Mouse (Mus musculus) midbrain, embryonic 11.5 days (tissue): ENCODE results near the gene Alg12. TPM values are rescaled to one million over a fixed set of nuclear protein-coding genes. Genes with fewer than 3 reads are reported as not detected.
"Not testable (repeated sequence)": the region's sequence is repeated elsewhere in the genome, so short reads cannot be mapped to it uniquely, and the experiment has no call there.

ENCODE experiments used
- ATAC-seq: fragments of 200-750 bp; cut with Nextera tagmentation; 2 replicates; pipeline ENCODE4 v1.8.0; 2017; ENCODE audit warnings: moderate TSS enrichment, moderate library complexity; ENCODE audit not compliant: low FRiP score
- DNase-seq: peaks from one replicate; pipeline ENCODE4 v3.0.0; 2015; ENCODE audit warnings: low spot score; ENCODE audit errors: missing footprints
- H3K27ac ChIP-seq: fragments of 300-500 bp; sonication (generic); 2 replicates; pipeline ENCODE4 v1.5.1; 2014; ENCODE audit warnings: low read depth, low read length
- H3K27me3 ChIP-seq: fragments of 300-500 bp; sonication (generic); 2 replicates; pipeline ENCODE4 v1.6.1; 2014; ENCODE audit warnings: mild to moderate bottlenecking, low read length, moderate library complexity, mixed read lengths; ENCODE audit not compliant: control insufficient read depth, insufficient read depth
- H3K36me3 ChIP-seq: fragments of 300-500 bp; sonication (generic); 2 replicates; pipeline ENCODE4 v1.6.1; 2014; ENCODE audit warnings: mild to moderate bottlenecking, low read length, moderate library complexity, mixed read lengths; ENCODE audit not compliant: control insufficient read depth, insufficient read depth
- H3K4me1 ChIP-seq: fragments of 300-500 bp; sonication (generic); 2 replicates; pipeline ENCODE4 v1.6.1; 2014; ENCODE audit warnings: low read length; ENCODE audit not compliant: control insufficient read depth, insufficient read depth
- H3K4me2 ChIP-seq: fragments of 300-500 bp; sonication (generic); 2 replicates; pipeline ENCODE4 v1.6.1; 2014; ENCODE audit warnings: mild to moderate bottlenecking, moderate library complexity
- H3K4me3 ChIP-seq: fragments of 300-500 bp; sonication (generic); 2 replicates; pipeline ENCODE4 v1.5.1; 2014; ENCODE audit warnings: low read depth, low read length
- H3K9ac ChIP-seq: fragments of 300-500 bp; sonication (generic); 2 replicates; pipeline ENCODE4 v1.6.1; 2014; ENCODE audit warnings: low read length
- H3K9me3 ChIP-seq: fragments of 300-500 bp; sonication (generic); 2 replicates; pipeline ENCODE4 v1.6.1; 2016; ENCODE audit warnings: low read length; ENCODE audit not compliant: control insufficient read depth
- WGBS: fragments of 180-500 bp; shearing (Covaris S2); extraction: QIAGEN DNeasy Blood & Tissue Kit; methylation state at CpG from one replicate; pipeline ENCODE4 v1.1.7; 2014; 5-methylcytosine and 5-hydroxymethylcytosine counted together
- polyA plus RNA-seq: library from polyadenylated mRNA; unstranded; fragments of >200 nt; fragmentation: Nextera tagmentation; extraction: Ambion mirVana; gene quantifications from 2 replicates; pipeline ENCODE4 v1.2.1, GENCODE M21; 2014

Alg12 gene
- polyA plus RNA-seq, 1 experiment from 2014 or later: 10.8 TPM

DNA sequence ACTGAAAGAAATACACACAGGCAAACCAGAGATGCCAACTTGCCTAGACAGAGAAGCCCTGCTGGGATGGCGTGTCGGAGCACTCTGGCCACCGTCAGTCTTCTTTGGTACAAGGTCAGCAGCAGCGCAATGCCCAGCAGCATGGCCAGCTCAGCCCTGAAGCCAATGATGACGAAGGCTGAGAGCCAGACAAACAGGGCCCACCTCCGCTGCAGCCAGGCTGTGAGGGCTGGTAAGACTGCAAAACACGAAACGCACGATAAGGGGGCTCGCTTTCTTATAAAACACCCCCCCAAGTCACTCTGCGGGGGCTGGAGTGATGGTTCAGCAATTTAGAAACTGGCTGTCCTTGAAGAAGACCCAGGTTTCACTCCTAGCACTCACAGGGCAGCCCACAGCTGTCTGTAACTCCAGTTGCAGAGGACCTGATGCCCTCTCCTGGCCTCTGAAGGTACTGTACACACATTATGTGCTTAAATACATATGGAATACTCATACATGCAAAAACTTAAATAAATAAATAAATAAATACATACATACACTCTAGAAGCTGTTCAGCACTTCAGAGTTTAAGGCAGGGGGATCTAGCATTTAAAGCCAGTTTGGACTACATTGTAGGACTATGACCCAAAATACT, 4.6 kb downstream of the Alg12 start:
- ATAC-seq: no peak
- Histone ChIP-seq H3K4me2 (no peak overlapping the region), H3K27ac (no peak overlapping the region), H3K36me3 (peaks cover 3% of the 10 kb centered on the region; the same call in 1 of the 2 replicates), H3K4me1 (0 out of 2 replicates have a peak, but pooled peaks cover 4% of the 10 kb centered on the region), H3K9ac (no peak overlapping the region), H3K9me3 (no peaks in the 10 kb centered on the region), H3K27me3 (no peaks in the 10 kb centered on the region), H3K4me3 (no peak overlapping the region)
- DNase-seq: peak; percentile 70
- 89% methylated on average over 11 of the region's 11 CpGs for WGBS

DNA sequence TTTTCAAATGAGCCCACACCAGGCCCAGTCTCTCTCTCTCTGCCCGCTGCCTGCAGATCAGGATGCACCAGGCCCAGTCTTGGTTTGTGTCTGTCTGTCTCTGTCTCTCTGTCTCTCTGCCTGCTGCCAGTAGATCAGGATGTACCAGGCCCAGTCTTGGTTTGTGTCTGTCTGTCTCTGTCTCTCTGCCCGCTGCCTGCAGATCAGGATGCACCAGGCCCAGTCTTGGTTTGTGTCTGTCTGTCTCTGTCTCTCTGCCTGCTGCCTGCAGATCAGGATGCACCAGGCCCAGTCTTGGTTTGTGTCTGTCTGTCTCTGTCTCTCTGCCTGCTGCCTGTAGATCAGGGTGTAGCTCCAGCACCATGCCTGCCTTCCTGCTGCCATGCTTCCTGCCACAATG, 5.2 kb downstream of the Alg12 start:
- H3K27me3 ChIP-seq, H3K9ac ChIP-seq, H3K36me3 ChIP-seq, H3K4me2 ChIP-seq, H3K4me3 ChIP-seq, ATAC-seq, H3K9me3 ChIP-seq, H3K4me1 ChIP-seq, H3K27ac ChIP-seq: not testable (repeated sequence)
- 95% methylated on average over 2 of the region's 2 CpGs for WGBS
- DNase-seq: peak; percentile 31

DNA sequence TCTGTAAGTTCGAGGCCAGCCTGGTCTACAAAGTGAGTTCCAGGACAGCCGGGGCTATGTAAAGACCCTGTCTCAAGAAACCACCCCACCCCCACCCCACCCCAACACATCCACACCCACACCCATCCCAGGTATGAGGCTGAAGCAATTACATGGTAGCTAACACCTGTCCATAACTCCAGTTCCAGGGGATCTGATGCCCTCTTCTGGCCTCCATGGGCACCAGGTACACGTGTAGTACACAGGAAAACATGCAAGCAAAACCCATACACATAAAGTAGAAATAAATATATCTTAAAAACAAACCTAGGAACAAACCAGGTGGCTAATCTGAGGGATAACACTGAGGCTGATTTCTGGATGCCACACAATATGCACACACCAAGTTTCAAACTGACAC, 5.9 kb downstream of the Alg12 start:
- Histone ChIP-seq H3K36me3 (peaks cover 3% of the 10 kb centered on the region; the same call in 1 of the 2 replicates), H3K4me2 (no peak overlapping the region), H3K27me3 (no peaks in the 10 kb centered on the region), H3K9ac (no peak overlapping the region), H3K27ac (no peak overlapping the region), H3K4me3 (no peak overlapping the region), H3K9me3 (no peaks in the 10 kb centered on the region), H3K4me1 (0 out of 2 replicates have a peak, but pooled peaks cover under 1% of the 10 kb centered on the region)
- ATAC-seq (no peak), DNase-seq (no peak)
- WGBS: 90% methylated on average over 3 of the region's 3 CpGs

DNA sequence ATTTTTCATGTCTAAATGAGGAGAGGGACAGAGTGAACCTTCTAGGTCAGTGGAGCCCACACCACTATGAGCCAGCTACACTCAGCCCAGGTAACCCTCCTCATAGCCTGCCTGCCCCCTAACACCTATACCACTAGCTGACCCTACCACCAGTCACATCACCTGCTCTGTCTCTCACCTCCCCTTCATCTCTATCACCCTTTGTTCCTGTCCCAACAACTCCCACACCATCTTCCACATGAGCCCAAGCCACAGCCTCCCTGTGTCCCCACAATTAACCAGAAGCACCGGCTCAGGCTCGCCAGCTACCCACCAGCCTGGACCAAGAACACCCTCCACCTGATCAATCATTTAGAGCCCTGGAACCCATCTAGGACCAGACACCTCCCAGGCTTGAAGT, 8.7 kb downstream of the Alg12 start:
- Histone ChIP-seq H3K4me1 (no peaks in the 10 kb centered on the region), H3K27me3 (no peaks in the 10 kb centered on the region), H3K9me3 (no peaks in the 10 kb centered on the region), H3K4me2 (no peak overlapping the region), H3K4me3 (no peak overlapping the region), H3K27ac (no peak overlapping the region), H3K9ac (no peak overlapping the region), H3K36me3 (peaks cover 6% of the 10 kb centered on the region; the same call in 1 of the 2 replicates)
- WGBS: 89% methylated on average over 2 of the region's 2 CpGs
- ATAC-seq (no peak), DNase-seq (peak; percentile 57)

DNA sequence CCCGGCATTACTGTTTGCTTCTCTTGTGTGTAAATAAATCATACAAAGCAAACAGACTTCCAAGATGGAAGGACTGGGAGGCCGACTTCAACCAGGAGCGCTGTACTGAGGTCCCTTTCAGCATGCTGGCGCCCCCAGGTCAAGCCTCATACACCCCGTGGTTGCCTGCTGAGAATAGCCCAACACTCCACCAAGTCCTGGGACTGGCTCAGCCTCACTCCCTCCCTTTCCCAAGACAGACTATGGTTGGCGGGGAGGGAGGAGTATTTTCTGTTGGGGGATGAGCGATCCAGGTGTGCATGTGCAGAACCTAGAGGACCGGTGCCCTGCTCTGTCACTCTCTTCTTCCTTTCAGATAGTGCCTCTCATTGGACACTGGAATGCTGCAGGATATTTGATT, 11.0 kb downstream of the Alg12 start:
- no peak overlapping the region for H3K27ac ChIP-seq
- H3K27me3 ChIP-seq: no peaks in the 10 kb centered on the region
- H3K4me2 ChIP-seq: no peak overlapping the region
- ATAC-seq: no peak
- H3K9me3 ChIP-seq: no peaks in the 10 kb centered on the region
- H3K36me3 ChIP-seq: peaks cover 3% of the 10 kb centered on the region; the same call in 1 of the 2 replicates
- 89% methylated on average over 8 of the region's 8 CpGs for WGBS
- DNase-seq: peak; percentile 41
- H3K4me1 ChIP-seq: no peaks in the 10 kb centered on the region
- no peak overlapping the region for H3K4me3 ChIP-seq
- H3K9ac ChIP-seq: no peak overlapping the region

DNA sequence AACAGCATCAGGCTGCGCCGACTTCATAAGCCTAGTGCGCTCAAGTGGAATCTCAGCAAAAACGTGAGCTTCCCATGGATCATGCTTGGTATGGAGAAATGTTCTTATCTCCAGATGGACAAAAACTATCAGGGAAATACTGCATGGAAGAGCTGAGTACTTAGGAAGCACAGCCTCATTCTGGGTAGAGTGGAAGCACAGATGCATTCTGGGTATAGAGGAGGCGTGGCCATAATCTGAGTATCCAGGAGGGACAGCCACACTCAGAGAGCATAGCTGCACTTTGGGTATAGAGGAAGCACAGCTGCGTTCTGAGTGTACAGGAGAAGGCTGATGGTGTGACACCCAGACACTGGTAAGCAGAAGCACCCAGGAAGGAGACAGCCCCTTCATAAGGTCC, 16.8 kb downstream of the Alg12 start:
- DNase-seq (peak; percentile 82), ATAC-seq (no peak)
- no peaks in the 10 kb centered on the region for H3K9me3 ChIP-seq
- no peak overlapping the region for H3K27ac ChIP-seq
- no peak overlapping the region for H3K9ac ChIP-seq
- H3K4me1 ChIP-seq: no peaks in the 10 kb centered on the region
- no peaks in the 10 kb centered on the region for H3K27me3 ChIP-seq
- WGBS: 85% methylated on average over 6 of the region's 6 CpGs
- H3K36me3 ChIP-seq: peaks cover 3% of the 10 kb centered on the region; the same call in 1 of the 2 replicates
- H3K4me2 ChIP-seq: no peak overlapping the region
- H3K4me3 ChIP-seq: no peak overlapping the region

DNA sequence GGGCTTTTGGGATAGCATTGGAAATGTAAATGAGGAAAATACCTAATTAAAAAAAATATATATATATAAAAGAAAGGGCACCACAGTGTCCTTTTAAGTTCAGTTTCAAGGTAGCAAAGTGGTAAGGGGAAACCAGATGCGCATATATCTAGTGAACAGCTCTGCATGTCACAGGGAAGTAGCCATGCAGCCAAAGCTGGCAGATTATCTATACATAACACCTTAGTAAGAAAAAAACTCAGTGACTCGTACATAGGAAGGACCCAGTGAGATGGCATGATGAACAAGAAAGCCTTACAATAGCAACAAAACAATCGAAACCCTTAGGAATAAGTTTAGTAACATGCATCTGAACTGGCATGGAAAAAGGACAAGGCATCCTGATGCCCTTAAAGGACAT, 17.2 kb downstream of the Alg12 start:
- H3K4me1 ChIP-seq: no peaks in the 10 kb centered on the region
- H3K9me3 ChIP-seq: no peaks in the 10 kb centered on the region
- ATAC-seq (no peak), DNase-seq (no peak)
- H3K27ac ChIP-seq: no peak overlapping the region
- H3K36me3 ChIP-seq: peaks cover 3% of the 10 kb centered on the region; the same call in 1 of the 2 replicates
- no peak overlapping the region for H3K9ac ChIP-seq
- H3K27me3 ChIP-seq: no peaks in the 10 kb centered on the region
- no peak overlapping the region for H3K4me3 ChIP-seq
- no peak overlapping the region for H3K4me2 ChIP-seq
- 88% methylated on average over 3 of the region's 3 CpGs for WGBS

DNA sequence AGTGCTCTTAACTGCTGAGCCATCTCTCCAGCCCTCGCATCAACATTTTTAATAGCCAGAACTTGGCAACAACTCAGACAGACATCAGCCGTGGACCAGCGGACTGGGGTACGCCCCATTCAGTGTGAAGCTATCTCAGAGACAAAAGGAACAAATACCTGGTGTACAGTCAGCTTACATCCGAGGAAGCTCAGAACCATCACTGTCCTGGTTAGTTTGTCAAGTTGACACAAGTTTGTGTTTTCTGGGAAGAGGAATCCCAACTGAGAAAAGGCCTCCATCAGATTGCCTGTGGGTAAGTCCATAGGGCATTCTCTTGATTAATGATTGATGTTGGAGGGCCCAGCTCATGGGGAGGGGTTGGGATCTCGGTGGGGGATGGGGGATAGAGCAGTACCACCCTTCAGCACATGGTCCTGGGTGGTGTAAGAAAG, 18.2 kb downstream of the Alg12 start:
- Histone ChIP-seq H3K9ac (no peak overlapping the region), H3K4me3 (no peak overlapping the region), H3K27ac (no peak overlapping the region), H3K36me3 (peaks cover 2% of the 10 kb centered on the region; the same call in 1 of the 2 replicates), H3K4me1 (no peaks in the 10 kb centered on the region), H3K27me3 (no peaks in the 10 kb centered on the region), H3K9me3 (no peaks in the 10 kb centered on the region), H3K4me2 (no peak overlapping the region)
- ATAC-seq (no peak), DNase-seq (no peak)
- WGBS: 88% methylated on average over 6 of the region's 6 CpGs

DNA sequence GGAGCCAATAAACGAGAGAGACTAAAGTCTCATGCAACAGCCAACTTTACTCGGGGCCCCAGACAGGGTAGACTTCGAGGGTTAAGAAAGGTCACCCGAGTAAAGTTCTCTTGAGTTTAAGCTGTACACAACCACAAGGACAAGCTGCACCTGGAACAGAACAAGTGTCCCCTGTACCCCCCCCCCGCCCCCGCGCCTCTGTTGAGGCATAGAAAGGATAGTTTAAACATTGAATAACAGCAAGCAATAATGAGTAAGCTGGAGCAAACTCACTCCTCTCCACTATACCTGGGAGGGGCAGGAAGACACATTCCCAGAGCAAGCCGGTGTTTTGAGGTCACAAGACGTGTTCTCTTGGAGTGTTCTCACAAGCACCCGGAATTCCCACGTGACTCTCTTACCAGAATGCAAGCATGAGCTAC, 19.2 kb downstream of the Alg12 start:
- Histone ChIP-seq H3K4me1 (no peaks in the 10 kb centered on the region), H3K4me3 (no peak overlapping the region), H3K4me2 (no peak overlapping the region), H3K36me3 (no peaks in the 10 kb centered on the region), H3K27me3 (no peaks in the 10 kb centered on the region), H3K9me3 (no peaks in the 10 kb centered on the region), H3K27ac (no peak overlapping the region), H3K9ac (no peak overlapping the region)
- ATAC-seq (no peak), DNase-seq (no peak)
- 88% methylated on average over 11 of the region's 11 CpGs for WGBS
